Mouse (Mus musculus): ENCODE results near the gene Oas1a.
"Not testable (repeated sequence)": the region's sequence is repeated elsewhere in the genome, so short reads cannot be mapped to it uniquely, and the experiment has no call there.

DNA sequence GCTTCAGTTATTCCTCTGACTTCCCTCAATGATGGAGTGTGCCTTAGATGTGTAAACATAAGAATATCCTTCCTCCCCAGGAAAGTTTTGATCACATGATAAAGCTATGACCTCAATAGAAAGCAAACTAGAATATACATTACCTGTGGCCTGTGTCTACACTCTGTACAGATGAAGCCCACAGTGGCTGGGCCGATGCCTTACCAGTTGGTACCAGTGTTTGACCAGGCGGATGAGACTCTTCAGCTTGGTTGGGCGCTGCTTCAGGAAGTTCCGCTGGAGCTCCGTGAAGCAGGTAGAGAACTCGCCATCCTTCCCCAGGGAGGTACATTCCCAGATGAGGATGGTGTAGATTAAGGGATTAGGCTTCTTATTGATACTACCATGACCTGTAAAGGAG, 25.6 kb downstream of the Oas1a start:
- TF ChIP-seq EP300, CTCF (IDR thresholded peaks at IDR 0.05; ENCODE audit: low read depth): not testable (repeated sequence)

Data from liver, postnatal 0 days (tissue).